Mouse (Mus musculus) layer of hippocampus, adult 9-10 months (tissue): Measurements from ENCODE around the gene Dld.

Experiments used
- DNase-seq: peaks from one replicate; pipeline ENCODE4 v3.0.0; 2022; ENCODE audit warnings: low spot score

The Dld gene

GRCm38 (mm10) chr12:31294526-31294925 lies 56.7 kb downstream of the Dld start:
- DNase-seq: no peak

- DNase-seq: no peak
These were observed 57.7 kb downstream of the Dld start for GRCm38 (mm10) chr12:31293361-31294142.

GRCm38 (mm10) chr12:31290951-31291350 lies 60.3 kb downstream of the Dld start:
- DNase-seq: no peak

- no peak for DNase-seq
These were observed 62.2 kb downstream of the Dld start for GRCm38 (mm10) chr12:31289046-31289445.

- no peak for DNase-seq
These were observed 67.6 kb downstream of the Dld start for GRCm38 (mm10) chr12:31283617-31284136.

GRCm38 (mm10) chr12:31283131-31283530 lies 68.1 kb downstream of the Dld start:
- DNase-seq: no peak

GRCm38 (mm10) chr12:31282241-31282640 lies 69.0 kb downstream of the Dld start:
- DNase-seq: no peak
